Mouse (Mus musculus): Measurements from ENCODE around the gene Fscn1. TPM values are rescaled to one million over a fixed set of nuclear protein-coding genes. Genes with fewer than 3 reads are reported as not detected.

Gene Fscn1
- polyA plus RNA-seq, 1 experiment from 2014 or later = 520 TPM

DNA sequence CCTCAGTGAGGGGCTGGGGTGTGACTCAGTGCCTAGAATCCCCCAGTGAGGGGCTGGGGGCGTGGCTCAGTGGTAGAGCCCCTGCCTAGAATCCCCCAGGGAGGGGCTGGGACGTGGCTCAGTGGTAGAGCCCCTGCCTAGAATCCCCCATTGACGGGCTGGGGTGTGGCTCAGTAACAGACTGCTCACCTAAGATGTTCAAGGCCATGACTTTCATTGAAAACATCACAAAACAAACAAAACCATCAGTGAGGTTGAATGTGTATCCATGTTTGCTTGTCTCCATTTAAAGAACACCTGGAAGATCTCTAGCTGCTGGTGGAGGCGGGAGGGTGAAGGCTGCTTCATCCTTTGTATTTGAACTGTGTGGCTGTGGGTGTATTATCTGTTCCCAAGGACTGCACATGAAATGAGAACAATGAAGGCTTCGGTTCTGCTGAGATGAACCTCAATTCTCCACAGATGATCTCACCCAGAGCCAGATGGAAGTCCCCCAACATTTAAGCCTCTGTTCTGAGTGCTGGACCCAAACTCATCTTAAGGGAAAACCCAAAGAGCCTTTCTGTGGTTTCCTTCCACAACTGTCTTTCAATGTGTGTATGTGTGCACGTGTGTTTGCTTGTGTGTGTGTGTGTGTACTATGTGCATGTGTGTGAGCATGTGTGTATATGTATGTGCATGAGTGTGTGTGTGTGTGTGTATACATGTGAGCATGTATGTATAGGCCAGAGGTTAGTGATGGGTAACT, 3.0 kb upstream of the Fscn1 start:
- no peaks in the 10 kb centered on the region for H3K27me3 ChIP-seq (ENCODE audit: control insufficient read depth, insufficient read depth, low read length)
- H3K4me3 ChIP-seq (ENCODE audit: low read depth, low read length) = no peak overlapping the region
- no peak for DNase-seq (ENCODE audit: low spot score)
- H3K27ac ChIP-seq (replicated peaks; ENCODE audit: low read depth, low read length) = no peak overlapping the region
- H3K9me3 ChIP-seq (replicated peaks; ENCODE audit: control insufficient read depth, low read length) = no peaks in the 10 kb centered on the region
- no peak overlapping the region for H3K9ac ChIP-seq (replicated peaks; ENCODE audit: low read length)
- H3K4me1 ChIP-seq (ENCODE audit: control insufficient read depth, insufficient read depth, low read length) = no peaks in the 10 kb centered on the region
- 68% methylated on average over 6 of the region's 6 CpGs for WGBS
- no peak overlapping the region for H3K4me2 ChIP-seq (ENCODE audit: low read depth, low read length)
- no peaks in the 10 kb centered on the region for H3K36me3 ChIP-seq (replicated peaks; ENCODE audit: control insufficient read depth, insufficient read depth, low read depth, low read length)
- ATAC-seq (replicated peaks; ENCODE audit: insufficient number of reproducible peaks, low FRiP score, low TSS enrichment, low read depth) = no peak

- H3K4me1 ChIP-seq (ENCODE audit: control insufficient read depth, insufficient read depth, low read length) = no peaks in the 10 kb centered on the region
- H3K4me2 ChIP-seq (ENCODE audit: low read depth, low read length) = no peak overlapping the region
- no peak for ATAC-seq (replicated peaks; ENCODE audit: insufficient number of reproducible peaks, low FRiP score, low TSS enrichment, low read depth)
- WGBS = 89% methylated on average over 14 of the region's 14 CpGs
- H3K27ac ChIP-seq (replicated peaks; ENCODE audit: low read depth, low read length) = no peak overlapping the region
- no peaks in the 10 kb centered on the region for H3K36me3 ChIP-seq (replicated peaks; ENCODE audit: control insufficient read depth, insufficient read depth, low read depth, low read length)
- no peak overlapping the region for H3K4me3 ChIP-seq (ENCODE audit: low read depth, low read length)
- H3K9ac ChIP-seq (replicated peaks; ENCODE audit: low read length) = no peak overlapping the region
- no peak for DNase-seq (ENCODE audit: low spot score)
- H3K27me3 ChIP-seq (ENCODE audit: control insufficient read depth, insufficient read depth, low read length) = no peaks in the 10 kb centered on the region
- no peaks in the 10 kb centered on the region for H3K9me3 ChIP-seq (replicated peaks; ENCODE audit: control insufficient read depth, low read length)
Measured at GRCm38 (mm10) chr5:142958464-142958863, 1.7 kb upstream of the Fscn1 start.

DNA sequence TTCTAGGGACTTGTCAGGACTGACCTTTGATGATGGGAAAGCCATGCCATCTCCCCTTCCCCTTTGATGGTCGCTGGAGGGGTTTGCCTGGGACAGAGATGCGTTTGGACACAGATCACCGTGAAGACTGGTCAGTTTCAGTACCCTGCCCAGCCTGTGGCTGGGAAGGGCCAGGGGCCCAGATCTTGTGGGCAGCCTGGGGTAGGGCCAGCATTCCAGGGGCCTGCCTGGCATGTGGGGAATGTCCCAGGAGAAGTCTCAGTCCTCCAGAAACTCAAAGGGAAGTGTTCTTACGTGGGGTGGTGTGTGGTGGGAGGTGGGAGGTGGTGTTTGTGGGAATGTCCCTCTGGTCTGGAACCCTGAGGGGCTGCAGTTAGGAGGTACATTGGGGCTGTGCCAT, 987 bp upstream of the Fscn1 start:
- ATAC-seq (replicated peaks; ENCODE audit: insufficient number of reproducible peaks, low FRiP score, low TSS enrichment, low read depth) = no peak
- Histone ChIP-seq H3K27me3 (ENCODE audit: control insufficient read depth, insufficient read depth, low read length) (no peaks in the 10 kb centered on the region), H3K36me3 (replicated peaks; ENCODE audit: control insufficient read depth, insufficient read depth, low read depth, low read length) (no peaks in the 10 kb centered on the region), H3K4me3 (ENCODE audit: low read depth, low read length) (no peak overlapping the region), H3K9ac (replicated peaks; ENCODE audit: low read length) (no peak overlapping the region), H3K27ac (replicated peaks; ENCODE audit: low read depth, low read length) (no peak overlapping the region), H3K4me2 (ENCODE audit: low read depth, low read length) (no peak overlapping the region), H3K9me3 (replicated peaks; ENCODE audit: control insufficient read depth, low read length) (no peaks in the 10 kb centered on the region), H3K4me1 (ENCODE audit: control insufficient read depth, insufficient read depth, low read length) (no peaks in the 10 kb centered on the region; the same call in 1 of the 2 replicates)
- no peak for DNase-seq (ENCODE audit: low spot score)
- WGBS = 49% methylated on average over 4 of the region's 4 CpGs

GRCm38 (mm10) chr5:142960775-142961271, 680 bp downstream of the Fscn1 start:
- ATAC-seq (replicated peaks; ENCODE audit: insufficient number of reproducible peaks, low FRiP score, low TSS enrichment, low read depth) (no peak), DNase-seq (ENCODE audit: low spot score) (peak; percentile 56)
- H3K4me1 ChIP-seq (ENCODE audit: control insufficient read depth, insufficient read depth, low read length) = peaks cover 3% of the 10 kb centered on the region
- under 1% methylated on average over 59 of the region's 59 CpGs for WGBS
- H3K4me2 ChIP-seq (ENCODE audit: low read depth, low read length) = peak overlapping the region; percentile 89
- H3K9me3 ChIP-seq (replicated peaks; ENCODE audit: control insufficient read depth, low read length) = no peaks in the 10 kb centered on the region
- peak overlapping the region; percentile 100 for H3K4me3 ChIP-seq (ENCODE audit: low read depth, low read length)
- peak overlapping the region; percentile 98 for H3K9ac ChIP-seq (replicated peaks; ENCODE audit: low read length)
- peak overlapping the region; percentile 97 for H3K27ac ChIP-seq (replicated peaks; ENCODE audit: low read depth, low read length)
- H3K36me3 ChIP-seq (replicated peaks; ENCODE audit: control insufficient read depth, insufficient read depth, low read depth, low read length) = no peaks in the 10 kb centered on the region; the same call in 1 of the 2 replicates
- no peaks in the 10 kb centered on the region for H3K27me3 ChIP-seq (ENCODE audit: control insufficient read depth, insufficient read depth, low read length)

DNA sequence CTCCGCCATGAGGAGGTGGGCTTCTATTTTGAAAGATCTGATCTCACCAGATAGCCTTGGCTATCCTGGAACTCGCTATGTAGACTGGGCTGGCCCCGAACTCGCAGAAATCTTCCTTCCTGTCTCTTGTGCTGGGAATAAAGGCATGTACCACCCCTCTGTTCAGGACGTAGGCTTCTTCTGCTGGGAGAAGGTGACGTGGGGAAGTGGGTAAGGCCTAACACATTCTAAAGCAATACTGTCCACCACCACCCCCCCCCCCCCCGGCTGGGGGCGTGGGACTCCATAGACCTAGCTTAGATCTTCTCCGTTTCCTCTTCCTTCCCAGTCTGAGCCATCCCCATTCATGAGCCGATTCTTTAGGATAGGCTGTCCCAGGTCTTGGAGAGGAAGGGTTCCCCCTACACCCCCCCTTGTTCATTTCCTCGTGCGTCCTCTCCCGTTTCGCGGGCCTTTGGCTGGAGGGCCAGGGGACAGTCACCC, 1.3 kb downstream of the Fscn1 start:
- Histone ChIP-seq H3K27me3 (ENCODE audit: control insufficient read depth, insufficient read depth, low read length) (no peaks in the 10 kb centered on the region), H3K36me3 (replicated peaks; ENCODE audit: control insufficient read depth, insufficient read depth, low read depth, low read length) (no peaks in the 10 kb centered on the region; the same call in none of the 2 replicates), H3K4me2 (ENCODE audit: low read depth, low read length) (peak overlapping the region; percentile 89), H3K9me3 (replicated peaks; ENCODE audit: control insufficient read depth, low read length) (no peaks in the 10 kb centered on the region), H3K27ac (replicated peaks; ENCODE audit: low read depth, low read length) (peak overlapping the region; percentile 97), H3K9ac (replicated peaks; ENCODE audit: low read length) (peak overlapping the region; percentile 98), H3K4me1 (ENCODE audit: control insufficient read depth, insufficient read depth, low read length) (peaks cover 3% of the 10 kb centered on the region), H3K4me3 (ENCODE audit: low read depth, low read length) (peak overlapping the region; percentile 100)
- 0% methylated on average over 15 of the region's 15 CpGs for WGBS
- ATAC-seq (replicated peaks; ENCODE audit: insufficient number of reproducible peaks, low FRiP score, low TSS enrichment, low read depth) (peak; percentile 45), DNase-seq (ENCODE audit: low spot score) (no peak)

DNA sequence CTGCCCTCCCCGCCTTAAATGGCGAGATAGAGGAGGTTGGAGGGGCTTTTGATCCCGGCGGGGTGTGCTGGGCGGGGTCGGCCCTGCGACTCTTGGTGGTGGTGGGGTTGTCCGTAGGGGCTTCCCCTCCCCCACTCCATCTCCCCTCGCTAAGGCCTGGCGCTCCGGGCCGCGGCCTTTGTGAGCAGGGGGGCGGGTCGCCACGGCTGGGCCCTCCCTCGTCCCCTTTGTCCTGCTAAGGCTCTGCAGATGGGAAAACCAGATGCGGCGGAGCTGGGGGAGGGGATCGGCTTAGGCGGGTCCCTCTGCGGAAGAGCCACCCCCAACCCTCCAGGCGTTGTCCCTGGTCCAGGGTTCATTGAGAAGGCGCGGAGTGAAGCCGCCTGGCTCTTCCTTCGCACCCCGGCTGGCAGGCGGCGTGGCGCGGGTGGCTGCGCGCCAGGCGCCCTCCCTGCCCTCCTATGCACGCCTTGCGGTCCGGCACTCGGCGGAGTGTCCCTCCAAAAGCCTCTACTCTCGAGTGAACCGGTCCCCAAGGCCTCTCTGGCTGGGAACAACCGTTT, 1.8 kb downstream of the Fscn1 start:
- Histone ChIP-seq H3K27ac (replicated peaks; ENCODE audit: low read depth, low read length) (peak overlapping the region; percentile 97), H3K4me3 (ENCODE audit: low read depth, low read length) (peak overlapping the region; percentile 100), H3K9me3 (replicated peaks; ENCODE audit: control insufficient read depth, low read length) (no peaks in the 10 kb centered on the region), H3K4me1 (ENCODE audit: control insufficient read depth, insufficient read depth, low read length) (peaks cover 3% of the 10 kb centered on the region), H3K4me2 (ENCODE audit: low read depth, low read length) (peak overlapping the region; percentile 89), H3K9ac (replicated peaks; ENCODE audit: low read length) (peak overlapping the region; percentile 98), H3K27me3 (ENCODE audit: control insufficient read depth, insufficient read depth, low read length) (no peaks in the 10 kb centered on the region), H3K36me3 (replicated peaks; ENCODE audit: control insufficient read depth, insufficient read depth, low read depth, low read length) (no peaks in the 10 kb centered on the region; the same call in none of the 2 replicates)
- DNase-seq (ENCODE audit: low spot score) (peak; percentile 93), ATAC-seq (replicated peaks; ENCODE audit: insufficient number of reproducible peaks, low FRiP score, low TSS enrichment, low read depth) (peak; percentile 77)
- 1% methylated on average over 42 of the region's 43 CpGs for WGBS

DNA sequence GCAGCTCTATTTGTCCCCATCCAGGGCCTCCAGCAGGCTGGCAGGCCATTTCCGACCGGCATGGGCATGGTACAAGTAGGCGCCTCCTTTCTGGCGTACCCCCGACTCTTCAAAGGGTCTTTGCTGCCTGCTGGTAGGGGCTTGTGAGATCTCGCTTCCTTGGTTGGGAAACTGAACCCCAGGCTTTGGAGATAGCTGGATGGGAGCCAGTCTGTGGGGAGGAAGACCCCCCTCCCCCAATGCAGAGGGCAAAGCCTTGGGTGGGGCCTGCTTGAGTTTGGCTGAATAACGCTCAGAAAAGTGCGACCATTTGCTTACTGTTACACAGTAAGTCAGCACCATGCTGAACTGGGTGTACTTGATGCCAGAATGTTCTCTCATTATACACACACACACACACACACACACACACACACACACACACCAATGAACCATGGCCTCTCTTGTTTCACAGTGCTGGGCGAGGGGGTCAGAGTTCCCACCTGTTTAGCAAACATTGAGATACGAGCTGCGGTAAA, 2.4 kb downstream of the Fscn1 start:
- Histone ChIP-seq H3K4me1 (ENCODE audit: control insufficient read depth, insufficient read depth, low read length) (peaks cover 3% of the 10 kb centered on the region), H3K27ac (replicated peaks; ENCODE audit: low read depth, low read length) (peak overlapping the region; percentile 97), H3K9ac (replicated peaks; ENCODE audit: low read length) (peak overlapping the region; percentile 98), H3K36me3 (replicated peaks; ENCODE audit: control insufficient read depth, insufficient read depth, low read depth, low read length) (no peaks in the 10 kb centered on the region; the same call in none of the 2 replicates), H3K9me3 (replicated peaks; ENCODE audit: control insufficient read depth, low read length) (no peaks in the 10 kb centered on the region), H3K27me3 (ENCODE audit: control insufficient read depth, insufficient read depth, low read length) (no peaks in the 10 kb centered on the region), H3K4me2 (ENCODE audit: low read depth, low read length) (peak overlapping the region; percentile 89), H3K4me3 (ENCODE audit: low read depth, low read length) (peak overlapping the region; percentile 100)
- ATAC-seq (replicated peaks; ENCODE audit: insufficient number of reproducible peaks, low FRiP score, low TSS enrichment, low read depth) (no peak), DNase-seq (ENCODE audit: low spot score) (peak; percentile 53)
- WGBS = 1% methylated on average over 11 of the region's 11 CpGs
